Mouse (Mus musculus): ENCODE results near the gene 4930452B06Rik.

DNA sequence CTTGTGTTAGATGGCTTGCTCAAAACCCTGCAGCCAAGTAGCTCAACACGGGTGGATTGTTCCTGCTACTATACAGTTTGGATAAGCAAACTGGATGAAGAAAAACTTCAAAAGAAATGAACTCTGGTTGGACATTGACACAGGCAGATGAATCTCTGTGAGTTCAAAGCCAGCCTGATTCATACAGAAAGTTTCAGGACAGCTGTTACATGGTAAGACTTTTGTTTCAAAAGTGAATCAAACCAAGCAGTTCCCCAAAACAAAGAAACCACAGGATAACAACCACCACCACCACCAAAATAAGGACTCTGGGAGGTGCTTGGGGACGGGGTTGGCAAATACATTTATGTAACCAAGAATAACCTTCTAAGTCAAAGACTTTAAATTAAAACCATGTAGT, 193.2 kb downstream of the 4930452B06Rik start:
- TF ChIP-seq CTCF (IDR thresholded peaks at IDR 0.05; ENCODE audit: low read depth) (no peak), EP300 (optimal IDR thresholded peaks at IDR 0.05) (no peak)
